Mouse (Mus musculus): ENCODE results near the gene Sh2d5. TPM values are rescaled to one million over a fixed set of nuclear protein-coding genes. Genes with fewer than 3 reads are reported as not detected.
A peak's percentile ranks its signal among the peaks of the same experiment; 100 is the strongest.

Gene Sh2d5
- polyA plus RNA-seq, 1 experiment from 2014 or later: 0.91 TPM

- in situ Hi-C loops (cut with MboI; ENCODE audit: low pct_unique_long_range_greater_than_20kb): no loop called here
- DNase-seq (ENCODE audit: low read depth, low spot score): no peak
- POLR2A ChIA-PET: no interaction called here
- ATAC-seq: no peak
- CTCF ChIA-PET: interaction anchor here (1.1 to 1.4 kb wide), 2 partner anchors 8 to 24 kb away, joined by 3 read pairs; no protein-coding TSS in a partner anchor
- TF ChIP-seq CTCF (IDR thresholded peaks at IDR 0.05): no peak
- H3K27me3 ChIP-seq: no peaks in the 10 kb centered on the region
Measured at GRCm38 (mm10) chr4:138258663-138259062, 8.5 kb downstream of the Sh2d5 start.

- no peaks in the 10 kb centered on the region for H3K27me3 ChIP-seq
- no peak for TF ChIP-seq CTCF (IDR thresholded peaks at IDR 0.05)
- POLR2A ChIA-PET: no interaction called here
- CTCF ChIA-PET: interaction anchor here (1.2 kb wide), 1 partner anchor 23 kb away, joined by 3 read pairs; no protein-coding TSS in a partner anchor
- no peak for DNase-seq (ENCODE audit: low read depth, low spot score)
- in situ Hi-C loops (cut with MboI; ENCODE audit: low pct_unique_long_range_greater_than_20kb): no loop called here
- no peak for ATAC-seq
Measured at GRCm38 (mm10) chr4:138259482-138259881, 9.3 kb downstream of the Sh2d5 start.

GRCm38 (mm10) chr4:138261843-138262681 lies 11.9 kb downstream of the Sh2d5 start:
- H3K27me3 ChIP-seq: no peaks in the 10 kb centered on the region
- DNase-seq (ENCODE audit: low read depth, low spot score) (no peak), ATAC-seq (peak; percentile 65)
- in situ Hi-C loops (cut with MboI; ENCODE audit: low pct_unique_long_range_greater_than_20kb): no loop called here
- no peak for TF ChIP-seq CTCF (IDR thresholded peaks at IDR 0.05)
- ChIA-PET CTCF (interaction anchor here (0.7 kb wide), 1 partner anchor 56 kb away, joined by 3 read pairs; no protein-coding TSS in a partner anchor), POLR2A (no interaction called here)

- ChIA-PET CTCF (no interaction called here), POLR2A (no interaction called here)
- TF ChIP-seq CTCF (IDR thresholded peaks at IDR 0.05): no peak
- in situ Hi-C loops (cut with MboI; ENCODE audit: low pct_unique_long_range_greater_than_20kb): no loop called here
- no peak for ATAC-seq
- no peak for DNase-seq (ENCODE audit: low read depth, low spot score)
- no peaks in the 10 kb centered on the region for H3K27me3 ChIP-seq
Measured at GRCm38 (mm10) chr4:138267869-138268268, 17.7 kb downstream of the Sh2d5 start.

GRCm38 (mm10) chr4:138272011-138272997 lies 22.1 kb downstream of the Sh2d5 start:
- no peaks in the 10 kb centered on the region for H3K27me3 ChIP-seq
- in situ Hi-C loops (cut with MboI; ENCODE audit: low pct_unique_long_range_greater_than_20kb): no loop called here
- TF ChIP-seq CTCF (IDR thresholded peaks at IDR 0.05): no peak
- ATAC-seq (no peak), DNase-seq (ENCODE audit: low read depth, low spot score) (no peak)
- POLR2A ChIA-PET: no interaction called here
- CTCF ChIA-PET: interaction anchor here (2.8 kb wide), 1 partner anchor 10 kb away, joined by 10 read pairs; no protein-coding TSS in a partner anchor

GRCm38 (mm10) chr4:138278346-138278745 lies 28.1 kb downstream of the Sh2d5 start:
- no peak for TF ChIP-seq CTCF (IDR thresholded peaks at IDR 0.05)
- DNase-seq (ENCODE audit: low read depth, low spot score) (peak; percentile 64), ATAC-seq (peak; percentile 51)
- in situ Hi-C loops (cut with MboI; ENCODE audit: low pct_unique_long_range_greater_than_20kb): no loop called here
- H3K27me3 ChIP-seq: no peaks in the 10 kb centered on the region
- CTCF ChIA-PET: no interaction called here
- POLR2A ChIA-PET: interaction anchor here (0.7 to 1.1 kb wide), 2 partner anchors 22 to 26 kb away, joined by 3 read pairs; no protein-coding TSS in a partner anchor

GRCm38 (mm10) chr4:138282834-138283233 lies 32.6 kb downstream of the Sh2d5 start:
- ATAC-seq (peak; percentile 48), DNase-seq (ENCODE audit: low read depth, low spot score) (no peak)
- TF ChIP-seq CTCF (IDR thresholded peaks at IDR 0.05): peak; percentile 97
- H3K27me3 ChIP-seq: no peaks in the 10 kb centered on the region
- in situ Hi-C loops (cut with MboI; ENCODE audit: low pct_unique_long_range_greater_than_20kb): loop anchor here (5.0 to 10.0 kb wide), 2 partner anchors 36 to 128 kb away; no protein-coding TSS in a partner anchor
- ChIA-PET CTCF (interaction anchor here (0.6 to 3.8 kb wide), 23 partner anchors 9 to 447 kb away, joined by 3 to 27 read pairs (median 4); partner anchors contain the start of gene Ddost), POLR2A (no interaction called here)

GRCm38 (mm10) chr4:138286411-138286810 lies 36.2 kb downstream of the Sh2d5 start:
- ATAC-seq (no peak), DNase-seq (ENCODE audit: low read depth, low spot score) (no peak)
- POLR2A ChIA-PET: no interaction called here
- no peaks in the 10 kb centered on the region for H3K27me3 ChIP-seq
- no peak for TF ChIP-seq CTCF (IDR thresholded peaks at IDR 0.05)
- CTCF ChIA-PET: no interaction called here
- in situ Hi-C loops (cut with MboI; ENCODE audit: low pct_unique_long_range_greater_than_20kb): loop anchor here (10.0 kb wide), 1 partner anchor 132 kb away; no protein-coding TSS in a partner anchor

GRCm38 (mm10) chr4:138288691-138289090 lies 38.5 kb downstream of the Sh2d5 start:
- no peak for DNase-seq (ENCODE audit: low read depth, low spot score)
- in situ Hi-C loops (cut with MboI; ENCODE audit: low pct_unique_long_range_greater_than_20kb): loop anchor here (10.0 kb wide), 1 partner anchor 134 kb away; no protein-coding TSS in a partner anchor
- CTCF ChIA-PET: no interaction called here
- no peak for ATAC-seq
- POLR2A ChIA-PET: no interaction called here
- no peak for TF ChIP-seq CTCF (IDR thresholded peaks at IDR 0.05)
- no peaks in the 10 kb centered on the region for H3K27me3 ChIP-seq

GRCm38 (mm10) chr4:138292028-138292427 lies 41.8 kb downstream of the Sh2d5 start:
- no peaks in the 10 kb centered on the region for H3K27me3 ChIP-seq
- POLR2A ChIA-PET: no interaction called here
- in situ Hi-C loops (cut with MboI; ENCODE audit: low pct_unique_long_range_greater_than_20kb): no loop called here

More at GRCm38 (mm10) chr4:138292028-138292427, 41.8 kb downstream of the Sh2d5 start:
- CTCF ChIA-PET: no interaction called here
- TF ChIP-seq CTCF (IDR thresholded peaks at IDR 0.05): no peak
- no peak for DNase-seq (ENCODE audit: low read depth, low spot score)
- no peak for ATAC-seq

Measured in Patski (cell line).